In genomic region chr1:132918117-132918680, GRCm38 (mm10) we compare ENCODE assay signal across 13 mouse cellular contexts. TPM values are rescaled to one million over a fixed set of nuclear protein-coding genes. Genes with fewer than 3 reads are reported as not detected.
DNase-seq lines count a peak whose midpoint lies in the region; ATAC-seq and TF ChIP-seq lines count a peak whose summit lies in the region.
"Had no signal": no experiment of that assay in that cellular context is flagged by ENCODE, and none has a peak within 500 bp of the region (broad histone marks: within the 10 kb centered on the region; RNA-seq: fewer than 3 reads in every experiment).

No protein-coding gene starts in this region.

- DNase-seq in heart, adult 11 months: no peak
- peak; percentile 23 for DNase-seq in lung, postnatal 0 days (ENCODE audit: low spot score)
- no peak for DNase-seq in lung, postnatal 25 days (ENCODE audit: low spot score)
- DNase-seq in limb, embryonic 14.5 days (ENCODE audit: low spot score): no peak
- DNase-seq in cerebellum, postnatal 10 days: no peak
- DNase-seq: B cell, adult 2 months; gastrocnemius, postnatal 14 days had no signal

- TF ChIP-seq POLR2A in limb, embryonic 14.5 days (IDR thresholded peaks at IDR 0.05; ENCODE audit: borderline replicate concordance, extremely low read depth, insufficient read depth, insufficient read length): no peak

- no peaks in the 10 kb centered on the region for H3K36me3 ChIP-seq in heart, embryonic 11.5 days (ENCODE audit: control insufficient read depth, insufficient read depth, low read length)
- H3K36me3 ChIP-seq in lung, postnatal 0 days (ENCODE audit: insufficient read depth, low read length): no peaks in the 10 kb centered on the region
- H3K36me3 ChIP-seq in limb, embryonic 14.5 days (ENCODE audit: control insufficient read depth, insufficient read depth, low read length): no peaks in the 10 kb centered on the region
- no peaks in the 10 kb centered on the region for H3K36me3 ChIP-seq in stomach, embryonic 16.5 days (ENCODE audit: control insufficient read depth, insufficient read depth, low read length)
- H3K36me3 ChIP-seq: embryonic facial prominence, embryonic 12.5 days had no signal

- H3K9ac ChIP-seq in heart, embryonic 11.5 days (ENCODE audit: low read depth, low read length): no peak overlapping the region
- H3K9ac ChIP-seq in lung, postnatal 0 days (replicated peaks; ENCODE audit: low read depth): no peak overlapping the region
- no peak overlapping the region for H3K9ac ChIP-seq in limb, embryonic 14.5 days (ENCODE audit: low read depth, low read length, severe bottlenecking)
- H3K9ac ChIP-seq in stomach, embryonic 16.5 days (ENCODE audit: low read length): no peak overlapping the region
- H3K9ac ChIP-seq: embryonic facial prominence, embryonic 12.5 days had no signal

- peaks cover 12% of the 10 kb centered on the region for H3K4me1 ChIP-seq in heart, embryonic 11.5 days (ENCODE audit: control insufficient read depth, insufficient read depth, low read length)
- no peaks in the 10 kb centered on the region for H3K4me1 ChIP-seq in lung, postnatal 0 days (ENCODE audit: insufficient read depth, low read depth, low read length)
- H3K4me1 ChIP-seq in limb, embryonic 14.5 days (ENCODE audit: control insufficient read depth, insufficient read depth, low read length): peaks cover 9% of the 10 kb centered on the region
- peaks cover 5% of the 10 kb centered on the region; the same call in 1 of the 2 replicates for H3K4me1 ChIP-seq in stomach, embryonic 16.5 days (ENCODE audit: control insufficient read depth, insufficient read depth, low read length)

- H3K27ac ChIP-seq in heart, embryonic 11.5 days (ENCODE audit: low read depth, low read length): no peak overlapping the region
- no peak overlapping the region for H3K27ac ChIP-seq in lung, postnatal 0 days (ENCODE audit: low read length)
- no peak overlapping the region for H3K27ac ChIP-seq in limb, embryonic 14.5 days (replicated peaks; ENCODE audit: low read depth, low read length)
- no peak overlapping the region for H3K27ac ChIP-seq in stomach, embryonic 16.5 days (ENCODE audit: low read length)
- H3K27ac ChIP-seq: embryonic facial prominence, embryonic 12.5 days; left cerebral cortex, adult 2 months had no signal

- no peak for TF ChIP-seq EP300 in lung, postnatal 0 days (IDR thresholded peaks at IDR 0.05)

- TF ChIP-seq CTCF in lung, postnatal 0 days (IDR thresholded peaks at IDR 0.05): no peak

- ATAC-seq in heart, embryonic 11.5 days (replicated peaks; ENCODE audit: insufficient number of reproducible peaks, low FRiP score, low TSS enrichment): no peak
- ATAC-seq in lung, postnatal 0 days: peak; percentile 69; the same call in 1 of the 2 replicates
- 0 out of 2 replicates have a peak, but pooled peaks have one; percentile 43 for ATAC-seq in limb, embryonic 14.5 days (ENCODE audit: low FRiP score, low read depth)
- ATAC-seq in stomach, embryonic 16.5 days (ENCODE audit: insufficient read depth, low FRiP score): 0 out of 2 replicates have a peak, but pooled peaks have one; percentile 44
- no peak for ATAC-seq in inflammation-experienced regulatory T-cells, adult 6 months
- ATAC-seq: intestine, embryonic 16.5 days had no signal

- H3K27me3 ChIP-seq in heart, embryonic 11.5 days (ENCODE audit: control insufficient read depth, insufficient read depth, low read length): peaks cover 5% of the 10 kb centered on the region; the same call in 1 of the 2 replicates
- no peaks in the 10 kb centered on the region for H3K27me3 ChIP-seq in lung, postnatal 0 days (replicated peaks; ENCODE audit: insufficient read depth, low read length)
- H3K27me3 ChIP-seq in limb, embryonic 14.5 days (ENCODE audit: control insufficient read depth, insufficient read depth, low read length): no peaks in the 10 kb centered on the region; the same call in 1 of the 2 replicates
- H3K27me3 ChIP-seq in stomach, embryonic 16.5 days (ENCODE audit: control insufficient read depth, insufficient read depth, low read length): no peaks in the 10 kb centered on the region

- H3K4me2 ChIP-seq in heart, embryonic 11.5 days: 0 out of 2 replicates have a peak overlapping the region, but pooled peaks have one; percentile 12
- no peak overlapping the region for H3K4me2 ChIP-seq in lung, postnatal 0 days (replicated peaks; ENCODE audit: low read depth, low read length)
- H3K4me2 ChIP-seq in limb, embryonic 14.5 days (replicated peaks; ENCODE audit: low read depth, low read length, severe bottlenecking): no peak overlapping the region
- no peak overlapping the region for H3K4me2 ChIP-seq in stomach, embryonic 16.5 days (ENCODE audit: low read depth, low read length)
- H3K4me2 ChIP-seq: embryonic facial prominence, embryonic 12.5 days had no signal

- no peaks in the 10 kb centered on the region for H3K9me3 ChIP-seq in heart, embryonic 11.5 days (replicated peaks; ENCODE audit: control insufficient read depth, low read length)
- H3K9me3 ChIP-seq in lung, postnatal 0 days (ENCODE audit: low read length): no peaks in the 10 kb centered on the region
- no peaks in the 10 kb centered on the region for H3K9me3 ChIP-seq in limb, embryonic 14.5 days (ENCODE audit: control insufficient read depth, low read length)
- H3K9me3 ChIP-seq in stomach, embryonic 16.5 days (replicated peaks; ENCODE audit: control insufficient read depth, low read length): no peaks in the 10 kb centered on the region
- H3K9me3 ChIP-seq: embryonic facial prominence, embryonic 12.5 days had no signal

- no peak overlapping the region for H3K4me3 ChIP-seq in heart, embryonic 11.5 days (ENCODE audit: low read depth, low read length)
- no peak overlapping the region for H3K4me3 ChIP-seq in lung, postnatal 0 days (ENCODE audit: low read depth, low read length)
- no peak overlapping the region for H3K4me3 ChIP-seq in limb, embryonic 14.5 days (replicated peaks; ENCODE audit: low read length)
- no peak overlapping the region for H3K4me3 ChIP-seq in stomach, embryonic 16.5 days (replicated peaks; ENCODE audit: low read length)
- H3K4me3 ChIP-seq: embryonic facial prominence, embryonic 12.5 days; left cerebral cortex, adult 2 months had no signal

- WGBS in heart, embryonic 11.5 days (ENCODE audit: insufficient replicate concordance): 19% methylated on average over 10 of the region's 10 CpGs
- WGBS in lung, postnatal 0 days: 15% methylated on average over 10 of the region's 10 CpGs
- 14% methylated on average over 10 of the region's 10 CpGs for whole genome bisulfite sequencing in limb, embryonic 14.5 days
- 20% methylated on average over 10 of the region's 10 CpGs for WGBS in stomach, embryonic 16.5 days

RNA-seq across cellular contexts. Expression of gene Lrrn2, which starts 38.1 kb away (rescaled TPM):
- 5.7 and 6.2 TPM in 2 replicates for polyA plus RNA-seq in heart, embryonic 11.5 days (2014; fragmentation: Nextera tagmentation; extraction: Ambion mirVana)
- polyA plus RNA-seq in lung, postnatal 0 days (2015; fragmentation: Nextera tagmentation; extraction: Ambion mirVana): 0.63 and 0.67 TPM in 2 replicates
- 7.0 and 9.4 TPM in 2 replicates for polyA plus RNA-seq in limb, embryonic 14.5 days (2012; rRNA removed)
- 5.6 and 6.5 TPM in 2 replicates for polyA plus RNA-seq in limb, embryonic 14.5 days (2014; fragmentation: Nextera tagmentation; extraction: Ambion mirVana)
- polyA plus RNA-seq in stomach, embryonic 16.5 days (2015; fragmentation: Nextera tagmentation; extraction: Ambion mirVana): 3.1 and 3.3 TPM in 2 replicates
- polyA plus RNA-seq in inflammation-experienced regulatory T-cells, adult 6 months (2017; shearing (Covaris generic)): under 1 TPM in 1 of 3 experiments, not detected in 2; 0.16 TPM

Comparison
In these comparisons a context has a peak if more than half of its experiments do, and no peak if none do; other contexts are left out.
1. ATAC-seq: peak in lung, postnatal 0 days (single experiment), limb, embryonic 14.5 days (single experiment) and stomach, embryonic 16.5 days (single experiment); none in heart, embryonic 11.5 days (single experiment) and inflammation-experienced regulatory T-cells, adult 6 months (single experiment).